Mouse (Mus musculus) left cerebral cortex, adult 18-20 months (tissue): ENCODE results near the gene C4bp. TPM values are rescaled to one million over a fixed set of nuclear protein-coding genes. Genes with fewer than 3 reads are reported as not detected.
"Not testable (repeated sequence)": the region's sequence is repeated elsewhere in the genome, so short reads cannot be mapped to it uniquely, and the experiment has no call there.

ENCODE experiments used
- DNase-seq, 2 experiments: peaks; one replicate each; pipeline ENCODE4 v3.0.0; 2021 to 2022; ENCODE audit warnings: low spot score in 2 of 2, mixed read lengths in 1 of 2
- long read RNA-seq, 2 experiments: library from polyadenylated mRNA; stranded (forward); transcript quantifications; one replicate each; pipeline ENCODE4 v2.0.0; 2021
- total RNA-seq, 2 experiments: library from RNA; stranded (reverse); gene quantifications; 2 replicates each; pipeline ENCODE4 v1.2.3; 2021

C4bp gene
- total RNA-seq, result not detected
- long read RNA-seq, experiment 1, result 0 reads
- long read RNA-seq, experiment 2, result 0 reads

GRCm38 (mm10) chr1:130661454-130661853 is at the start of gene C4bp:
TSS of gene C4bp (minus strand) at chr1:130661632.
- no peak for DNase-seq

- no peak for DNase-seq
Observed at GRCm38 (mm10) chr1:130710283-130711080, 49.0 kb upstream of the C4bp start.

- no peak for DNase-seq
Observed at GRCm38 (mm10) chr1:130703613-130704012, 42.2 kb upstream of the C4bp start.

DNA sequence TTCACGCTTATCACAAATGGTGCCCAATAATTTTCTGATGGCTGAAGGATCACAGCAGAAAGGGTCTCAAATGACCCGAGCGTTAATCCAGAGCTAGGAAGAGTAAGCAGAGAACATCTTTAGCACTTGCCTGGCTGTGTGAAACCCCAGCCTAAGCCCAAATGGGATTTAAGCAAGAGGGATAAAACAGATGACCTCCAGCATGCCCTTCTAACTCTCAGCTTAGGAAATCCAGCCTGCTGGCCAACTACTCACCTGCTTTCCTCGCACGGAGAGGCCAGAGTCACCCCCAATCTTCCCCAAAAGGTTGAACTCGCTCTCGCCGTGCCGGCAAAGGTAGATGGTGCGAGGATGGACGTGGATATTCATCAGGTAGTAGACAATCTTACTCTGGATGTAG is 40.5 kb upstream of the C4bp start:
- no peak for DNase-seq

DNA sequence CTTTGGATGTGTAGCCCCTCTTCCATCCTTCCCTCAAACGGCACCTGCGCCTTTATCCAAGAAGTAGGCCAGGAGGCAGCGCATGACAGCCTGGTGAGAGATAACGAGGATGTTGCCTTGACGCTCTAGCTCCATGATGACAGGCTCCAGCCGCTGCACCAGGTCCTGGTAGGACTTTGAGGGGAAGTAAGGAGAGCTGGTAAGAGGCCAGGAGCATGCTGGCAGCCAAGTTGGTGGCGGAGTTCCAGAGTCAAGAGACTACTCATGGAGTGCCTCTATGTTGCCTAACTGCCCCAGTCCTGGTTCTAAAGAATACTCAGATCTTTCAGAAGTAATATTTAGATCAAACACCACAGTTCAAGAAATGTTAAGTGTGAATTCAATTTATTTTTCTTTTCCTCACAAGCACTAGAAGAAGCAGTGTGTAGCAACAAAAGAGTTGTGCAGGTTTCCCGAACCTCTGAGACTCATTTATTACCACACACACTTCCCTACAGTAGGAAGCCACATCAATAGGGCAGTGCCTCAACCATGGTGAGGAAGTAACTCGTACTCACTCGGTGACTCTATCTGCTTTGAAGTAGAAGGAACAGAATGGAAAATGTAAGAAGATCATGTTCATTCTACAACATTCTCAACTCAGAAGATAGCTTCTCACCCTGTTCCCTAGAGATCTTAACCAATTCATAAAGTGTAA is 38.7 kb upstream of the C4bp start:
- DNase-seq, result peak; percentile 15 to 17

DNA sequence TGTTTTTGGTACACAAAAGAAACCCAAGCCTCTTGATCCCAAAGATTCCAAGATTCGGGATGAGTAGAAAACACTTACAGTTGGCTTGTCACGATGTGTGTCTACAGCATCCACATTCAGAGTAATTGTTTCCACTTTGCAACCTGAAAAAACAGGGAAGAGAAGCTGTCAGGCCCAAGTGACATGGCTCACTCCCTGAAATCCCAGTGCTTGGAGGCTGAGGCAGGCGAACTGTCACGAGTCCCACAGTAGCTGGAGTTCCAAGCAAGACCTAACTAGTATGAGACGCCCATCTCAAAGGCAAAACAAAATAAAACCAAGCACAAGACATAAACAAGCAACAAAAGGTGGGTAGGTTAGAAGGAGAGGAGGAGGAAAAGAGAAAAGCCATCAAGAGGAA is 37.2 kb upstream of the C4bp start:
- no peak for DNase-seq

GRCm38 (mm10) chr1:130683905-130684304 is 22.5 kb upstream of the C4bp start:
- DNase-seq, result no peak

DNA sequence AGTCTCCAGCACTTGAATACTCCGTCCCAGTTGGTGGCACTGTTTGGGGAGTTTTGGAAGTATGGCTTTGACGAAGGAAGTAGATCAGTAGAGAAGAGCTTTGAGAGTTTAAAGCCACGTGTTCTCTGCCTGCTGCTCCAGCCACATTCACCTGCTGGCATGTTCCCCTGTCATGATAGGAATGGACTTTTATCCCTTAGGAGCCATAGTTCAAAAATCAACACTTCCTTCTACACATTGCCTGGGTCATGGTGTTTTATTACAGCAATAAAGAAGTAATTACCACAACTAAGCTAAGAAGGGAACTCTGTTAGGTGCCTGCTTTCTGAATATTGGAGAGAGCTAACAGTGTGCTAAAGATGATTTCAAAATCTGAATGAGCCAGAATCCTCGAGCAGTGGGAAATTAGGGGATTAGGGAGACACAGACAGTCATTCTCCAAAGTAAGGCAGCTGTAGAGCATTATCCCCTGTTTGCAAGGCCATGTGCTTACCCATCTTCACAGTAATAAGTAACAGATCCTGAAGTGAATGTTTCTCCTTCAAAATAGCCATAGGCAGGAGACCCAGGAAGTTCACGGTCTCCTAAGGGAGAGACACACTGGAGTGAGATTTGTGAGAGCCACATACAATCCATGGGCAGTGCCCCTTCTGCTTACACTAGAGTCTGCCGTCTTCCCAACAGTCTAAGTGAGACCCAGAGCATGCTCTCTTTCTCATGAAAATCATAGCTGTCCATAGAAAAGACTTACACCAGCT is 20.4 kb upstream of the C4bp start:
- DNase-seq, result no peak

DNA sequence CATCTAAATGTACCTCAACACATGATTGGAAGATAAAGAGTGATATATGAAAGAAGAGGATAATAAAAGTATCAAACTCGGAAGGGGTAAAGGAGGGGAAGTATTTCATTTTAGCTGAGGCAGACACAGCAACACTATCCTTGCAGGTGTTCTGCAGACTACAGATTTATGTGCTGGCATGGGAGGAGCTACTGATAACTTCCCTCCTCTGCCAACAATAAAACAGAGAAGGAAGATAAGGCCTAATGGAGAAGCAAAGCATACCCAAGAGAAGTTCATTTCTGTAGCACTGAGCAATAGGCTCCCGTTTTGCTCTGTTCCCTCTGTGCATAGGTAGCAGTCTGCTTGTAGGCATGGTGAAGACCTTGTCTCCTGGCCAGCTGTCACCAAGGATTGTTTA is 19.6 kb upstream of the C4bp start:
- no peak for DNase-seq

DNA sequence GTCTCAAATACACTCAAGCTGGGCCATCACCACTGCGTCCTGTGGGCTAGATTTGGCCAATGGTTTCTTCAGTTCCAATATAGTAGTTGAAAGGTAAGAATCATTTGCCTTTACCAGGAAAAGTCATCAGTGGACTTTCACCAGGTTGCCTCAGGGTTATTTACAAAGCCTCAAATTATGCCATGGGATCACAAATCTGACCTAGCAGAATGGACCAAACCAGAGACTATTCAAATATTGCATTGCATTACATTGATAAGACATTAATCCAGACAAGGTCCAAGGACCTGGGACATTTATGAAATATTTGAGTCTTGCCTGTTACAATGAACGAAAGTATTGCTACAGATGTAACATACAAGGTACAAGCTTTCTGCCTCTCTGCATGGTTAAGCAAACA is 17.1 kb upstream of the C4bp start:
- no peak for DNase-seq

- DNase-seq, result not testable (repeated sequence)
Observed at GRCm38 (mm10) chr1:130663576-130663975, 2.1 kb upstream of the C4bp start.

DNA sequence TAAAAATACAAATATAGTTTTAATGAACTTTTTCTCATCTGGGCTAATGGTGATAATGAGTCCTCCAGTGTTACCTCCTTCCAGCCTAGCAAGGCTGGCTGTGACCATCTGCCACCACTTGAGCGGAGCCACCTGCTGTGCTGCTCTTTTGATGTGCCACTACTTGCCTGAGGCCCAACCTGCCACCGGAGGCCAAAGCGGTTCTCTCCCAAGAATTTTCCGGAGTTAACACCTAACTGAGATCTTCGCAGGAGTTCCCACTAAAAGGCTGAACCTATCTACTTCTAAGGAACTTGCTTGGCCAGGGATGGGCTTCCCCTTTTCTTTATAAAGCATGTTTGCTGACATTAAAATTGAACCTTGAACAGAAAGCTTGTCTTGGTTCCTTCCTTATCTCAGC is 1.8 kb downstream of the C4bp start:
- not testable (repeated sequence) for DNase-seq

GRCm38 (mm10) chr1:130644103-130644502 is 17.3 kb downstream of the C4bp start:
- DNase-seq, result no peak

DNA sequence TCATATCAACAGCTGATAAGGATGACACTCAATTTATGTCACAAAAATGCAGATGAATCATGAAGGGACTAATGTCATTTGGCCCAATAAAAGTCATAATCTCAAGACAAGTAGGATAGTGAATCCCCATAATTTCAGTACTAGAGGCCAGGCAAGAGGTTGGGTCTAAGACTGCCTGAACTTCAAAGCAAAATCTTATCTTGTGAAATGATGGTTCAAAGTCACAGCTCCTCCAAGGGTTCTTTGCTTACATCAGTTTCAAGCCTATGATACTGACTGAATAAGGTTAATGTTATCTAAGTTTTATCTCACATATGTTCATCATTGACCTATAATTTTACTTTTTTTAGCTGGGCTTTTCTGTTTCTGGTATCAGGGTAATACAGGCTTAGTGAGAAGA is 20.5 kb downstream of the C4bp start:
- no peak for DNase-seq

DNA sequence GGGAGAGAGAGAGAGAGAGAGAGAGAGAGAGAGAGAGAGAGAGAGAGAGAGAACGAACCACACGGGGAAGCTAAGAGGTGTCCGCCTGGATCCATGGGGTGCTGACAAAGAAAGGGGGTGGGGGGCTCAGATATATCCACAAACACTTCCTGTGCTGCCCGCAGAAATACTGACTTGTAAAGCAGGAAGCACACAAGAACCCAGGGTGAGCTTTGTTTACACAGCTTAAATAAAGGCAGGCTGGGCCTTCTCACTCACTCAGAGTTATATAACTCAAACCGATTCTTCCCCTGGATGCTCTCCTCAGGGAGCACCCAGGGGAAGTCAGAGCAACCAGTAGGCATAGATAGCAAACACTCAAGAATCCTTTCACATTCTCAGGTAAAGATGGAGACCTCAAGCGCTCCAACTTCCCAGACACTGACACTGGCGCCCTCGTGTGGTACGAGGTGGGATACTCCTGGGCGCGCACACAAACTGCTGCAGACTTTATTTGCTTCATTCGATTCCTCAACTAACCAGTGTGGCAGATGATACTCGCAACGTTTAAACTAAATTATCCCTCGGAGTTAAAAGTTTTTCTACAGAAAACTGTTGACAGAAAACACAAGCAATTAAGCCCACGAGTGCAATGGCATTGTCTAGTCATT is 27.5 kb downstream of the C4bp start:
- peak; percentile 64 to 67 for DNase-seq

DNA sequence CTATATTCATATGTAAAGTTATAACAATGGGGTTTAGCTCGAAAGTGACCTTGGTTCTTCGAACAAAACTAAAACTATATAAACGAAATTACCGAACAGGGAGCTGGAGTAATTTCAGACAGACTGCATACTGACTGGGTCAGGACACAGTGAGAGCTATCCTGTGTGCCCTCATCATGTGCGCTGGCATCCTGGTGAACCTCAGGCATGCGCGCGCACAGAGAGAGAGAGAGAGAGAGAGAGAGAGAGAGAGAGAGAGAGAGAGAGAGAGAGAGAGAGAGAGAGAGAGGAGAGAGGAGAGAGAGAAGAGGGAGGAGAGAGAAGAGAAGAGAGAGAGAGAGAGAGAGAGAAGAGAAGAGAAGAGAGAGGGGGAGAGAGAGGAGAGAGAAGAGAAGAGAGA is 28.1 kb downstream of the C4bp start:
- no peak for DNase-seq

- DNase-seq, result no peak
Observed at GRCm38 (mm10) chr1:130629521-130629920, 31.9 kb downstream of the C4bp start, which contains the start of gene Zp3r. TSS of gene Zp3r (minus strand) at chr1:130629621.

DNA sequence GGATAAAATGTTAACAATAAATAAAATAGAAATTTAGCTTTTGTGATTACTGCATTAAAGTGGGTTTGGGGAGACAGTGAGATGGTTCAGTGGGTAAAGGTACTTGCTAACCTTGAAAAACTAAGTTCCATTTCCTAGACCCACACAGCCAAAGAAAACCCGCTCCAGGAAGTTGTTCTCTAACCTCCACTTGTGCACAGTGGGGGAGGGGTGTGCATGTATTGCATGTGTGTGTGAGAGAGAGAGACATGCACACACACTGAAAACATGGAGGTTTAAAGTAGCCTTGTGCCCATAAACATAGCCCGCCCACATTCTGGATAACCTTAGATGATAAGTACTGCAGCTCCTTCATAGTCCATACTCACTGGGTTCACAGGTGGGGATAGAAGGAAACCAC is 65.1 kb downstream of the C4bp start:
- no peak for DNase-seq

- DNase-seq, result no peak
Observed at GRCm38 (mm10) chr1:130588659-130589058, 72.8 kb downstream of the C4bp start.
